Mouse (Mus musculus) bone marrow macrophage, adult 2 months (primary cell): ENCODE results near the gene Prr23a2. TPM values are rescaled to one million over a fixed set of nuclear protein-coding genes. Genes with fewer than 3 reads are reported as not detected.

Experiments
- H3K27ac ChIP-seq: 2 replicates; pipeline ENCODE4 v1.5.1; 2012; ENCODE audit warnings: low read depth, low read length; ENCODE audit not compliant: insufficient read depth
- H3K4me1 ChIP-seq: 2 replicates; pipeline ENCODE4 v1.6.1; 2012; ENCODE audit warnings: low read length; ENCODE audit not compliant: control insufficient read depth, insufficient read depth
- H3K4me3 ChIP-seq: 2 replicates; pipeline ENCODE4 v1.5.1; 2012; ENCODE audit warnings: mild to moderate bottlenecking, low read length, moderate library complexity; ENCODE audit not compliant: insufficient read depth
- CTCF ChIP-seq: IDR thresholded peaks from 2 replicates; pipeline ENCODE4 v1.5.1; 2012; ENCODE audit warnings: low read depth, mild to moderate bottlenecking, low read length, moderate library complexity
- POLR2A ChIP-seq: IDR thresholded peaks from 2 replicates; pipeline ENCODE4 v1.6.1; 2012; ENCODE audit warnings: mild to moderate bottlenecking, low read depth, low read length, borderline replicate concordance
- polyA plus RNA-seq: library from polyadenylated mRNA; stranded (reverse); fragments of >200 nt; gene quantifications from 2 replicates; pipeline ENCODE4 v1.2.4, GENCODE M21; 2012; ENCODE audit not compliant: missing spikeins, insufficient read depth, insufficient read length

Prr23a2 gene
- polyA plus RNA-seq, 1 experiment, result not detected

- Histone ChIP-seq H3K4me3 (no peak overlapping the region), H3K4me1 (no peaks in the 10 kb centered on the region), H3K27ac (no peak overlapping the region)
- no peak for TF ChIP-seq POLR2A
- TF ChIP-seq CTCF, result no peak
Observed at GRCm38 (mm10) chr9:98837537-98838074, 18.7 kb upstream of the Prr23a2 start.

GRCm38 (mm10) chr9:98842117-98842516 is 14.2 kb upstream of the Prr23a2 start, which contains the start of gene Prr23a1:
Gene Prr23a1 (plus strand): TSS chr9:98842503.
- H3K4me1 ChIP-seq, result no peaks in the 10 kb centered on the region
- H3K27ac ChIP-seq, result no peak within 1 kb of the TSS
- TF ChIP-seq CTCF, result no peak
- no peak for TF ChIP-seq POLR2A

GRCm38 (mm10) chr9:98863463-98863862 is 7.2 kb downstream of the Prr23a2 start:
- no peak overlapping the region for H3K4me3 ChIP-seq
- H3K27ac ChIP-seq, result no peak overlapping the region
- no peaks in the 10 kb centered on the region for H3K4me1 ChIP-seq
- no peak for TF ChIP-seq POLR2A
- no peak for TF ChIP-seq CTCF

More at GRCm38 (mm10) chr9:98842117-98842516, 14.2 kb upstream of the Prr23a2 start, which contains the start of gene Prr23a1:
- no peak within 1 kb of the TSS for H3K4me3 ChIP-seq

- no peak within 1 kb of the TSS for H3K27ac ChIP-seq
- H3K4me3 ChIP-seq, result no peak within 1 kb of the TSS
- H3K4me1 ChIP-seq, result no peaks in the 10 kb centered on the region
- no peak for TF ChIP-seq CTCF
- TF ChIP-seq POLR2A, result no peak
Observed at GRCm38 (mm10) chr9:98864571-98864970, 8.3 kb downstream of the Prr23a2 start, which contains the start of gene Prr23a3. Gene Prr23a3 (plus strand): TSS chr9:98864767.

GRCm38 (mm10) chr9:98901486-98901885 is 45.2 kb downstream of the Prr23a2 start:
- H3K27ac ChIP-seq, result no peak overlapping the region
- no peak for TF ChIP-seq POLR2A
- no peak for TF ChIP-seq CTCF
- H3K4me3 ChIP-seq, result no peak overlapping the region
- no peaks in the 10 kb centered on the region for H3K4me1 ChIP-seq

- H3K4me1 ChIP-seq, result no peaks in the 10 kb centered on the region
- no peak within 1 kb of the TSS for H3K4me3 ChIP-seq
- TF ChIP-seq CTCF, result no peak
- no peak within 1 kb of the TSS for H3K27ac ChIP-seq
Observed at GRCm38 (mm10) chr9:98902819-98903218, 46.5 kb downstream of the Prr23a2 start, which contains the start of gene 7420426K07Rik. Gene 7420426K07Rik (plus strand): TSS chr9:98903119.

Other genes with a start within 250 kb of the Prr23a2 start
- gene Prr23a1, start 14.0 kb upstream of the Prr23a2 start, polyA plus RNA-seq, result not detected in 2 replicates
- gene Prr23a3, start 8.3 kb downstream of the Prr23a2 start, polyA plus RNA-seq, result not detected in 2 replicates
- not detected in 2 replicates for gene 7420426K07Rik, start 46.6 kb downstream of the Prr23a2 start, polyA plus RNA-seq
- gene Foxl2, start 98.8 kb downstream of the Prr23a2 start, polyA plus RNA-seq, result not detected in 2 replicates
- 47.4 and 51.5 TPM in 2 replicates for gene Faim, start 129.9 kb downstream of the Prr23a2 start, polyA plus RNA-seq
- gene Gm1123, start 179.2 kb downstream of the Prr23a2 start, polyA plus RNA-seq, result 0.36 TPM in 1 of 2 replicates, not detected in the other